Mouse (Mus musculus) left cerebral cortex, adult 2 months (tissue): ENCODE measurements around the gene Pacsin3. TPM values are rescaled to one million over a fixed set of nuclear protein-coding genes. Genes with fewer than 3 reads are reported as not detected.
"Not testable (repeated sequence)": the region's sequence is repeated elsewhere in the genome, so short reads cannot be mapped to it uniquely, and the experiment has no call there.

Experiments used
- DNase-seq, 2 experiments: peaks; one replicate each; pipeline ENCODE4 v3.0.0; 2021 to 2022; ENCODE audit warnings: low spot score in 2 of 2, mixed read lengths in 1 of 2; ENCODE audit errors: extremely low spot score in 1 of 2
- H3K27ac ChIP-seq: fragments of 200-600 bp; 2 replicates; pipeline ENCODE4 v1.8.1; 2022
- H3K4me3 ChIP-seq: fragments of 200-600 bp; 2 replicates; pipeline ENCODE4 v1.8.1; 2022
- CTCF ChIP-seq: fragments of 200-600 bp; IDR thresholded peaks from 2 replicates; pipeline ENCODE4 v1.8.1; 2022; ENCODE audit warnings: antibody characterized with exemption, mild to moderate bottlenecking, moderate library complexity
- intact Hi-C: fragments of 180-260 bp; cut with DNase I; formaldehyde crosslinking; loops from one replicate; pipeline ENCODE4 v1.15.1; 2025
- long read RNA-seq, 2 experiments: library from polyadenylated mRNA; stranded (forward); transcript quantifications; one replicate each; pipeline ENCODE4 v2.0.0; 2021; ENCODE audit warnings: borderline mapping rate in 2 of 2
- total RNA-seq, 2 experiments: library from RNA; stranded (reverse); gene quantifications; 2 replicates each; pipeline ENCODE4 v1.2.3; 2021

Gene Pacsin3
- 10 to 100 TPM; 42.7 to 46.9 TPM for total RNA-seq
- long read RNA-seq, experiment 1, partial matches to known transcripts = 4 of 55 reads
- long read RNA-seq, experiment 1, other reads (novel, unspliced or antisense) = 40 of 55 reads
- long read RNA-seq, experiment 2, partial matches to known transcripts = 7 of 25 reads
- long read RNA-seq, experiment 2, other reads (novel, unspliced or antisense) = 14 of 25 reads

DNA sequence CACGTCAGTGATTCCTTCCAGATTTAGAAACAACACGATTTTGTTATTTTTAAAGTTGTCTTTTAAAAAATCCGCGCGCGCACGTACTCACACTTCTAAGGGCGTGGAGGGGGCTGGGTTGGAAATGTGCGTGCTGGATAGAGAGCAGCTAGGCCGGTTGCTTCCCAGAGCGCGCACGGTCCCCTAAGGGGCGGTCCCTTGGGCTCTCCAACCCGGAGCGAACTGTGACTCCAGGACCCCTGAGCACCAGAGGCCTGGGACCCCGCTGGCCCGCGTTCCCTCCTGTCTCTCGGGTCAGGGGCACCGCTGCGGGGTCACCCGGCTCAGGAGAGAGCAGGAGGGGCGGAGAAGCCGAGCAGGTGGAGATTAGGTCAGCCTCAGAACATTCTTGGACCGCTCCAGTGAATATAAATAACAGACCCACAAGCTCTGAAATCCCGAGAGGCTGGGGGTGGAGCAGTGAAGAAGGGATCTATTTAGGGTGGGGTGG lies at the start of gene Pacsin3:
TSS of gene Pacsin3 (plus strand) at position 294 of the 490 bp plus-strand sequence.
- intact Hi-C loops = loop anchor here (2.0 to 5.0 kb wide), 2 partner anchors 73 to 138 kb away; partner anchors contain the start of genes Madd and Mybpc3
- Histone ChIP-seq H3K27ac (peak within 1 kb of the TSS; percentile 79), H3K4me3 (peak within 1 kb of the TSS; percentile 73)
- TF ChIP-seq CTCF = no peak
- DNase-seq = no peak

GRCm38 (mm10) chr2:91206254-91206775 lies 49.4 kb upstream of the Pacsin3 start:
- H3K4me3 ChIP-seq = no peak overlapping the region
- DNase-seq = no peak
- H3K27ac ChIP-seq = no peak overlapping the region; the same call in 1 of the 2 replicates
- TF ChIP-seq CTCF = no peak
- intact Hi-C loops = no loop called here

- Histone ChIP-seq H3K27ac (no peak overlapping the region), H3K4me3 (no peak overlapping the region)
- intact Hi-C loops = no loop called here
- TF ChIP-seq CTCF = peak; percentile 16
- DNase-seq = no peak
Observed at GRCm38 (mm10) chr2:91213311-91213710, 42.4 kb upstream of the Pacsin3 start.

GRCm38 (mm10) chr2:91217032-91217431 lies 38.7 kb upstream of the Pacsin3 start:
- Histone ChIP-seq H3K27ac (no peak overlapping the region; the same call in 1 of the 2 replicates), H3K4me3 (no peak overlapping the region)
- TF ChIP-seq CTCF = no peak
- intact Hi-C loops = no loop called here
- DNase-seq = no peak

DNA sequence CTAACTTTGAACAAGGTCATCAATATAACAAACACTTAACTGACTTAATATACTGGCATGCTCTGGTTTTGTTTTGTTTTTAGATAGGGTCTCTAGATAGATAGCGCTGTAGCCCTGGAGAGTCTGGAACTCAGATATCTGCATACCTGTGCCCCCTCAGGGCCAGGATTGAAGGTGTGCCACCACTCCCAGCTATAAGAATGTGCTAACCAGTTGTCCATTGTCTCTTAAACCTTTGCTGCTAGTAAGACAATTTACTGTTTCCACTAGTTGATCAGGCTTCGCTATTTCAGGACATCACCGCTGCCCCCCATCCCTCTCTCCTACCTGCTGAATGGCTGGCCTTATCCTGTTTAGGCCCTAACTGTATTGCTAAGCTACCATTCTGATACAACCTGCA lies 35.3 kb upstream of the Pacsin3 start:
- H3K4me3 ChIP-seq = no peak overlapping the region
- intact Hi-C loops = no loop called here

DNA sequence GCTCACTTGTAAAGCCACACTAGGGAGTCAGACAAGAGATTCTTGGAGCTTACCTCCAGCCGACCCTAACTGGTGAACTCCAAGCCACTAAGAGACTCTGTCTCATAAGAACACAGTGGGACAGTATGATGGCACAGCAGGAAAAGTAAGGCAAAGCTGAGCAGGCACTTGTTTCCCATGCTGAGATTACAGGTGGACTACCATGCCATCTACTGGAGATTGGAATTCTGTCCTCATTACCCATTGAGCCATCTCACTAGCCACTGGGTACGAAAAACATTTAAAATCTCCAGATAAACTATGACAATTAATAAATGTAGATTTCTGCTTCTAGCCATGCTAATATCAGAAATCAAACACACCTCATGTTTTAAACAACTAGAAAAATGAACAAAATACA lies 32.1 kb upstream of the Pacsin3 start:
- Histone ChIP-seq H3K27ac (no peak overlapping the region), H3K4me3 (no peak overlapping the region)
- no peak for DNase-seq
- peak; percentile 51 for TF ChIP-seq CTCF
- intact Hi-C loops = loop anchor here (1.0 kb wide), 1 partner anchor 108 kb away; no protein-coding TSS in a partner anchor

More for the DNA sequence above, 35.3 kb upstream of the Pacsin3 start:
- no peak overlapping the region for H3K27ac ChIP-seq
- DNase-seq = no peak
- no peak for TF ChIP-seq CTCF

DNA sequence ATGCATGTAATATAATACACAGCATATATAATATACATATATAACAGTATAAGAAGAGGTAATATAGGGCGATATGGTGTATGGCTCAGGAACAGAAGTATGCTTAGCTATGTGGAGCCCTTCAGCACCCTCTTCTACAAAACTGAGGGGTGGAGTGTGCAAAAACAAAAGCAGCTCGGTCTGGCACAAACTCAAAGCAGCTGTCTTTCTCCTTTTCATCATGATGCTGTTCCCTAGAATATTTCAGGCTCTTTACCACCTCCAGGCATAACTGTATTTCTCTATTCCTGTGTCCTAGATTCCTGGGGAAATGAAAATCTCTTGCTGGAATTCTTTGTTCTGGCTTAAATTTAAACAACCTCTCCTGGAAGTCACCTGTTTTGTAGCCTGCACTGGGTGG lies 26.0 kb upstream of the Pacsin3 start:
- TF ChIP-seq CTCF = no peak
- Histone ChIP-seq H3K4me3 (no peak overlapping the region), H3K27ac (peak overlapping the region; percentile 76)
- DNase-seq = peak in 1 of 2 experiments; percentile 24
- intact Hi-C loops = no loop called here

DNA sequence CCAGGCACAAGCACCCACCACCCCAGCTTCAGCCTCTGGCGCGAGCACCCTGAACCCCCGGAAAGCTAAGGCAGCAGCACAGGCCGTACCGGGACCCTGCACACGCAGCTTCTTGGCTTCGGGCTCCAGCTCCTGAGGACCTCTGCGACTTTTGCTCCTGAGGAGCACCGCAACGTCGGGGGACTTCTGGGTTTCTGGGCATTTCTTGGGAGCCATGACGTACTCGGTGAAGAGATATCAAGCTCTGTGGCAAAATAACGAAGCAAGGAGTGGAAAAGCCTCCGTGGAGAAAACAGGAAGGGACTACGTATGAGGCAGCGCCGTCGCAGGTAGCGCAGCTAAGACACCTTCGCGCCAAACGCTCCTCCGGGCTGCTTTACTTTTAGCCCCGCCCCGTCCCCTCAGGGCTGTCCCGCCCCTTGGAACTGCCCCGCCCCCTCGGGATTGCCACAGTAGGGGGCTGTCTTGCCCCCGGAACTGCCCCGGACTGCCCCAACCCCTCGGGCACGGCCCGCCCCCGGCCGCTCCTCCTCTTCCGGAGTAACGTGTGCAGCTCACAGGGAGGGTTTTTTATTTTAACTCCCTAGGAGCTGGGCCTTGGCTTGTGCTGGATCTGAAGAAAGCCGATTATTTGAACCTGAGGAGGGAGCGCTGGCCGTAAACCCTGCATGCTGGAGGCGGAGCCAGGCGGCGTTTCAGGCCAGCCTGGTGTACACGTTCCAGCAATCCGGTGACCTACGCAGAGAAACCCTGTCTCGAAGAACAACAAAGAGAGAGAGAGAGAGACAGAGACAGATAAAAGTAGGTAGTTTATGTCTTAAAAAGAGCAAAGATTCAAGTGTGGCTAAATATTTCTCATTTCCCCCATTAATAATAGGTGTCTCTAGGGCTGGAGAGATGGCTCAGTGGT lies 18.9 kb upstream of the Pacsin3 start, which contains the start of gene Ddb2:
TSS of gene Ddb2 (minus strand) at position 382 of the 910 bp plus-strand sequence.
- H3K4me3 ChIP-seq = peak within 1 kb of the TSS; percentile 63
- peak within 1 kb of the TSS; percentile 88 for H3K27ac ChIP-seq
- no peak for TF ChIP-seq CTCF
- peak; percentile 85 to 89 for DNase-seq
- intact Hi-C loops = loop anchor here (2.0 to 5.0 kb wide), 3 partner anchors 34 to 120 kb away; partner anchors contain the start of genes Acp2, Madd, Mybpc3 and Nr1h3

DNA sequence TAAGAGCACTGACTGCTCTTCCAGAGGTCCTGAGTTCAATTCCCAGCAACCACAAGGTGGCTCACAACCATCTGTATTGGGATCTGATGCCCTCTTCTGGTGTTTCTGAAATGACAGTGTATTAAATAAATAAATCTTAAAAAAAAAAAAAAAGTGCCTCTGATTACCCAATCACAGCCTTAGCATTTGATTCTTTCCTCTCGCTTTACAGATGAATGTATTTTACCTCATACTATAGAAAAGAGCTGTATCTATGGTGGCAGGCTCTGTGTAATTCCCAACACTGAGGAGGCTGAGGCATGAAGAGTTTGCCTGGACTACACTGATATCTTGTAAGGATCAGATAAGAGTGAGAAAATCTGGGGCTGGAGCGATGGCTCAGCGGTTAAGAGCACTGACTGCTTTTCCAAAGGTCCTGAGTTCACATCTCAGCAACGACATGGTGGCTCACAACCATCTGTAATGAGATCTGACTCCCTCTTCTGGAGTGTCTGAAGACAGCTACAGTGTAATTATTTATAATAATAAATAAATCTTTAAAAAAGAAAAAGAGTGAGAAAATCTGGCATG lies 18.2 kb upstream of the Pacsin3 start:
- intact Hi-C loops = loop anchor here (2.0 to 5.0 kb wide), 3 partner anchors 35 to 120 kb away; partner anchors contain the start of genes Acp2, Madd, Mybpc3 and Nr1h3
- TF ChIP-seq CTCF = peak; percentile 47
- H3K27ac ChIP-seq = peak overlapping the region; percentile 88
- not testable (repeated sequence) for DNase-seq
- H3K4me3 ChIP-seq = peak overlapping the region; percentile 63

GRCm38 (mm10) chr2:91242547-91242946 lies 13.2 kb upstream of the Pacsin3 start:
- TF ChIP-seq CTCF = no peak
- intact Hi-C loops = no loop called here
- no peak for DNase-seq
- H3K4me3 ChIP-seq = no peak overlapping the region
- no peak overlapping the region for H3K27ac ChIP-seq

GRCm38 (mm10) chr2:91243416-91243815 lies 12.3 kb upstream of the Pacsin3 start:
- Histone ChIP-seq H3K4me3 (no peak overlapping the region), H3K27ac (peak overlapping the region; percentile 55; the same call in 1 of the 2 replicates)
- no peak for TF ChIP-seq CTCF
- peak; percentile 61 to 62 for DNase-seq
- intact Hi-C loops = no loop called here
